Mouse (Mus musculus): ENCODE measurements around the gene Lrrc27. TPM values are rescaled to one million over a fixed set of nuclear protein-coding genes. Genes with fewer than 3 reads are reported as not detected.
A peak's percentile ranks its signal among the peaks of the same experiment; 100 is the strongest.

Gene Lrrc27
- polyA plus RNA-seq, 1 experiment from 2014 or later: 2.5 TPM

DNA sequence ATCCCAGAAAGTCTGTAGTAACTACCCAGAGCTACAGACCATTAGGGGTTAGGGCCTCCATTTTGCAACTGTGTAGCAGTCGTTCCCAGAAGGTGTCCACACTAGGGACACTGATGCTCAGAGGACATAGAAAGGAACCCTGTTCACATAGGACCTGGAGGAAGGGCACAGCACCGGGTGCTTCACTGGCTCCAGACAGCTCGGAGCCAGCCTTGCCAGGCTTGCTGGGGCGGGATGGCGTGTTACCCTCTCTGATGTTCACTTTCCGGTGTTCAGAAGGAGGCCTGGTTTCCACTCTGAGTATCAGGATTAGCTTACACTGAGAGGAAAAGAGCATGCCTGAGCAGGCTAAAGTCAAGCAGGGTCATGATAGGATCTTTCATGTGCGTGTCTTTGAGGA, 3.2 kb downstream of the Lrrc27 start:
- H3K36me3 ChIP-seq (ENCODE audit: control insufficient read depth, insufficient read depth): no peaks in the 10 kb centered on the region

DNA sequence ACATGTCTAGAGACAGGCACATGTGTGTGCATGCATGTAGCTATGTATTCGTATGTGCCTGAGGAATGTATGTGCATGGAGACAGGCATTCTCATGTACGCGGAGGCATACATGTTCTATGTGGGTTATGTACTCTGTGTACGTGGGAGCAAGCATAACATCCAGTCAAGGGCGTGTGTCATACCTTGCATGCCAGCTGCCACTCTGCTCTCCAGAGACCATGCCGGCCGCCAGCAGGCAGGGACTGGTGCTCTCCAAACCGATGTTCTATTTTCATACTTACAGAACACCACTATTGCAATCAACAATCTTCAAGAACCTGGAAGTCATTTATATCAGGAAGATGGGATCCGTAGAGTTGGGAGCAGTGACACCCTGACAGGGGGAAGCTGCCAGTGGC, 3.7 kb downstream of the Lrrc27 start:
- no peak for TF ChIP-seq CTCF (IDR thresholded peaks at IDR 0.05; ENCODE audit: low read depth)
- Histone ChIP-seq H3K27ac (ENCODE audit: low read depth, low read length) (no peak overlapping the region), H3K27me3 (replicated peaks; ENCODE audit: control insufficient read depth, insufficient read depth, low read length) (no peaks in the 10 kb centered on the region), H3K4me1 (replicated peaks; ENCODE audit: control insufficient read depth, insufficient read depth, low read length) (no peaks in the 10 kb centered on the region), H3K4me3 (ENCODE audit: low read depth, low read length) (no peak overlapping the region), H3K9me3 (ENCODE audit: control insufficient read depth) (no peaks in the 10 kb centered on the region), H3K4me2 (replicated peaks; ENCODE audit: low read depth) (no peak overlapping the region), H3K9ac (ENCODE audit: low read depth, low read length) (no peak overlapping the region), H3K36me3 (ENCODE audit: control insufficient read depth, insufficient read depth) (no peaks in the 10 kb centered on the region)
- 94% methylated on average over 9 of the region's 9 CpGs for WGBS
- ATAC-seq: no peak

More for the DNA sequence above, 3.2 kb downstream of the Lrrc27 start:
- H3K4me1 ChIP-seq (replicated peaks; ENCODE audit: control insufficient read depth, insufficient read depth, low read length): no peaks in the 10 kb centered on the region
- 86% methylated on average over 7 of the region's 7 CpGs for WGBS
- no peak overlapping the region for H3K4me2 ChIP-seq (replicated peaks; ENCODE audit: low read depth)
- TF ChIP-seq CTCF (IDR thresholded peaks at IDR 0.05; ENCODE audit: low read depth): no peak
- ATAC-seq: no peak
- H3K27ac ChIP-seq (ENCODE audit: low read depth, low read length): no peak overlapping the region
- H3K9ac ChIP-seq (ENCODE audit: low read depth, low read length): no peak overlapping the region
- H3K9me3 ChIP-seq (ENCODE audit: control insufficient read depth): no peaks in the 10 kb centered on the region
- H3K4me3 ChIP-seq (ENCODE audit: low read depth, low read length): no peak overlapping the region
- no peaks in the 10 kb centered on the region for H3K27me3 ChIP-seq (replicated peaks; ENCODE audit: control insufficient read depth, insufficient read depth, low read length)

DNA sequence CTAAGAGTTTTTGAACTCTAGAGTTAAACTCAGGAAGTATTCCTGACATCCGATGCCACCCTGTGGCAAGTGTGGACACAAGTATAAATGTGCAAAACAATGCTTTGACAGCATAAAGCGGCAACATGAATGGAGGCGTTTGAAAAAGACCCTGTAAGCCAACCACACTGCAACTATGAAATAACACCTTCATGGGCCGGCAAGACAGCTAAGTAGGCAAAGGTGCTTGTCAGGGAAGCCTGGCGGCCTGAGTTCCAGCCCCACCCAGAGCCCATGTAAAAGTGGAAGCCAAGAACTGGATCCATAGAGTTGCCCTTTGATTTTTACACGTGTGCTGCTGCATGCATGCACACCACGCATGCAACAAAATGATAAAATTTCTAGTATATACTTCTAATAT, 4.3 kb downstream of the Lrrc27 start:
- ATAC-seq: no peak
- no peaks in the 10 kb centered on the region for H3K36me3 ChIP-seq (ENCODE audit: control insufficient read depth, insufficient read depth)
- no peak overlapping the region for H3K4me3 ChIP-seq (ENCODE audit: low read depth, low read length)
- H3K27ac ChIP-seq (ENCODE audit: low read depth, low read length): no peak overlapping the region
- no peaks in the 10 kb centered on the region for H3K4me1 ChIP-seq (replicated peaks; ENCODE audit: control insufficient read depth, insufficient read depth, low read length)
- no peak overlapping the region for H3K9ac ChIP-seq (ENCODE audit: low read depth, low read length)
- whole genome bisulfite sequencing: 84% methylated on average over 7 of the region's 7 CpGs
- no peak overlapping the region for H3K4me2 ChIP-seq (replicated peaks; ENCODE audit: low read depth)
- no peaks in the 10 kb centered on the region for H3K9me3 ChIP-seq (ENCODE audit: control insufficient read depth)
- no peak for TF ChIP-seq CTCF (IDR thresholded peaks at IDR 0.05; ENCODE audit: low read depth)
- H3K27me3 ChIP-seq (replicated peaks; ENCODE audit: control insufficient read depth, insufficient read depth, low read length): no peaks in the 10 kb centered on the region

GRCm38 (mm10) chr7:139218641-139219415, 6.0 kb downstream of the Lrrc27 start:
- TF ChIP-seq CTCF (IDR thresholded peaks at IDR 0.05; ENCODE audit: low read depth): no peak
- Histone ChIP-seq H3K4me2 (replicated peaks; ENCODE audit: low read depth) (no peak overlapping the region), H3K9me3 (ENCODE audit: control insufficient read depth) (no peaks in the 10 kb centered on the region), H3K27me3 (replicated peaks; ENCODE audit: control insufficient read depth, insufficient read depth, low read length) (no peaks in the 10 kb centered on the region), H3K27ac (ENCODE audit: low read depth, low read length) (no peak overlapping the region), H3K4me1 (replicated peaks; ENCODE audit: control insufficient read depth, insufficient read depth, low read length) (no peaks in the 10 kb centered on the region), H3K36me3 (ENCODE audit: control insufficient read depth, insufficient read depth) (no peaks in the 10 kb centered on the region), H3K9ac (ENCODE audit: low read depth, low read length) (no peak overlapping the region), H3K4me3 (ENCODE audit: low read depth, low read length) (no peak overlapping the region)
- ATAC-seq: no peak
- 64% methylated on average over 6 of the region's 6 CpGs for WGBS

- Histone ChIP-seq H3K36me3 (ENCODE audit: control insufficient read depth, insufficient read depth) (no peaks in the 10 kb centered on the region), H3K27ac (ENCODE audit: low read depth, low read length) (no peak overlapping the region), H3K4me1 (replicated peaks; ENCODE audit: control insufficient read depth, insufficient read depth, low read length) (no peaks in the 10 kb centered on the region), H3K9ac (ENCODE audit: low read depth, low read length) (no peak overlapping the region), H3K9me3 (ENCODE audit: control insufficient read depth) (no peaks in the 10 kb centered on the region), H3K4me2 (replicated peaks; ENCODE audit: low read depth) (no peak overlapping the region), H3K4me3 (ENCODE audit: low read depth, low read length) (no peak overlapping the region), H3K27me3 (replicated peaks; ENCODE audit: control insufficient read depth, insufficient read depth, low read length) (no peaks in the 10 kb centered on the region)
- ATAC-seq: no peak
- WGBS: 81% methylated on average over 5 of the region's 5 CpGs
- no peak for TF ChIP-seq CTCF (IDR thresholded peaks at IDR 0.05; ENCODE audit: low read depth)
These were observed 6.7 kb downstream of the Lrrc27 start for GRCm38 (mm10) chr7:139219486-139219885.

DNA sequence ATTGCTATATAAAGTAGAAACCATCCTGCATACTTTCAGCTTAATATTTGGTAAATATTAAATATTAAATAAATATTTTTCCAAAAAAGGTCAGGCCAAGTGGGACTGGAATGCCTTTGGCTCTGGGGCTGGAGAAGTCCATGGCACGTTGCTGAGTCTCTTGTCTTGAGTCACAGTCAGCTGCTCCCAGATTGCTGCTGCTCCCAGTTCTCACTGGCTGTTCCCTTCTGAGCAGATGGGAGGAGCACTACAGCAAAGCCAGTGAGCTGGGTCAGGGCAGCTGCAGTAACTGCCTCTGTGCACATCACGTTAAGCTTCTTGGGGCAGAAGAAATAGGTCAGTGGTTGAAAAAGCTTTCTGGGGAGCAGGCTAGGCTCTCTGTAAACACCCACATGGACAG, 7.5 kb downstream of the Lrrc27 start:
- no peaks in the 10 kb centered on the region for H3K4me1 ChIP-seq (replicated peaks; ENCODE audit: control insufficient read depth, insufficient read depth, low read length)
- H3K4me3 ChIP-seq (ENCODE audit: low read depth, low read length): no peak overlapping the region
- no peaks in the 10 kb centered on the region for H3K27me3 ChIP-seq (replicated peaks; ENCODE audit: control insufficient read depth, insufficient read depth, low read length)
- H3K9ac ChIP-seq (ENCODE audit: low read depth, low read length): no peak overlapping the region
- ATAC-seq: no peak
- no peak overlapping the region for H3K27ac ChIP-seq (ENCODE audit: low read depth, low read length)
- no peak overlapping the region for H3K4me2 ChIP-seq (replicated peaks; ENCODE audit: low read depth)
- TF ChIP-seq CTCF (IDR thresholded peaks at IDR 0.05; ENCODE audit: low read depth): peak; percentile 34
- WGBS: 41% methylated on average over 2 of the region's 2 CpGs
- no peaks in the 10 kb centered on the region for H3K9me3 ChIP-seq (ENCODE audit: control insufficient read depth)
- H3K36me3 ChIP-seq (ENCODE audit: control insufficient read depth, insufficient read depth): no peaks in the 10 kb centered on the region

Measured in intestine, postnatal 0 days (tissue).